Mouse (Mus musculus): ENCODE results near the gene Cyb5b. TPM values are rescaled to one million over a fixed set of nuclear protein-coding genes. Genes with fewer than 3 reads are reported as not detected.

The Cyb5b gene
- total RNA-seq, 2 experiments from 2014 or later = 216 to 248 TPM

- peak; percentile 91 for DNase-seq
These were observed 21.0 kb upstream of the Cyb5b start for GRCm38 (mm10) chr8:107129171-107130025.

- DNase-seq = no peak
These were observed 20.4 kb upstream of the Cyb5b start for GRCm38 (mm10) chr8:107130028-107130427.

- no peak for DNase-seq
These were observed 17.6 kb upstream of the Cyb5b start for GRCm38 (mm10) chr8:107132581-107133491.

GRCm38 (mm10) chr8:107133881-107134280 is 16.6 kb upstream of the Cyb5b start:
- peak; percentile 65 for DNase-seq

GRCm38 (mm10) chr8:107136003-107136612 is 14.3 kb upstream of the Cyb5b start:
- no peak for DNase-seq

- DNase-seq = peak; percentile 43
These were observed 12.8 kb upstream of the Cyb5b start for GRCm38 (mm10) chr8:107137591-107137990.

GRCm38 (mm10) chr8:107138338-107138737 is 12.1 kb upstream of the Cyb5b start:
- DNase-seq = no peak

GRCm38 (mm10) chr8:107139704-107140470 is 10.6 kb upstream of the Cyb5b start:
- peak; percentile 78 for DNase-seq

- no peak for DNase-seq
These were observed 7.9 kb upstream of the Cyb5b start for GRCm38 (mm10) chr8:107142539-107142938.

GRCm38 (mm10) chr8:107143501-107143900 is 6.9 kb upstream of the Cyb5b start:
- DNase-seq = no peak

- DNase-seq = no peak
These were observed 4.3 kb upstream of the Cyb5b start for GRCm38 (mm10) chr8:107146186-107146585.

GRCm38 (mm10) chr8:107148802-107149201 is 1.6 kb upstream of the Cyb5b start:
- no peak for DNase-seq

- DNase-seq = no peak
These were observed 410 bp upstream of the Cyb5b start for GRCm38 (mm10) chr8:107150057-107150403.

GRCm38 (mm10) chr8:107151212-107151920 is 926 bp downstream of the Cyb5b start:
- no peak for DNase-seq

- no peak for DNase-seq
These were observed 3.1 kb downstream of the Cyb5b start for GRCm38 (mm10) chr8:107153326-107154210.

GRCm38 (mm10) chr8:107156816-107157215 is 6.4 kb downstream of the Cyb5b start:
- DNase-seq = no peak

- no peak for DNase-seq
These were observed 7.4 kb downstream of the Cyb5b start for GRCm38 (mm10) chr8:107157836-107158235.

GRCm38 (mm10) chr8:107158890-107159289 is 8.4 kb downstream of the Cyb5b start:
- DNase-seq = no peak

GRCm38 (mm10) chr8:107164251-107164773 is 13.9 kb downstream of the Cyb5b start:
- no peak for DNase-seq

GRCm38 (mm10) chr8:107165745-107166144 is 15.3 kb downstream of the Cyb5b start:
- DNase-seq = no peak
